ENCODE assay signal across 18 mouse cellular contexts in the genomic region with DNA sequence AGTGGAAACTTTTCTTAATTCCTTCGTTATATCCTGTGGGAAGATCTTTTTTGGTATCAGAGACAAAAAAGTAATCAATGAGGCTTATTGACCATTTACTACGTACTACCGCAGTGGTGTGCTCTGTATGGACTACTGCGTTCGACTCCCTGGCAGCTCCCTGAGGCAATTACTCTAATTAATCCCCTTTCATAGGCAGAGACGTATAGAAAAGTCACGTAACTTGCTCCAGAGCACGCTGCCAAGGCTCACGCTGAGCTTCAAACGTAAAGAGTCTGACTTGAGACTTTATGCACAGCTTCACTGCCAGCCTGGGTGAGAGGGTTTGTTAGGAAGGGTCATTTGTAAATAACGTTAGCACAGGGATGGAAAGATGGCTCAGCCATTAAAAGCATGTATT. TPM values are rescaled to one million over a fixed set of nuclear protein-coding genes. Genes with fewer than 3 reads are reported as not detected.
A peak's percentile ranks its signal among the peaks of the same experiment; 100 is the strongest.
DNase-seq lines count a peak whose midpoint lies in the region; ATAC-seq lines count a peak whose summit lies in the region.
"Had no signal": no experiment of that assay in that cellular context is flagged by ENCODE, and none has a peak within 500 bp of the region (broad histone marks: within the 10 kb centered on the region; RNA-seq: fewer than 3 reads in every experiment).

No protein-coding gene starts in this region.

- no peak for DNase-seq in forebrain, embryonic 10.5 days (ENCODE audit: extremely low spot score, low spot score)
- DNase-seq in forebrain, embryonic 14.5 days (ENCODE audit: low spot score): peak; percentile 60
- peak; percentile 6 for DNase-seq in retina, postnatal 1 day
- no peak for DNase-seq in retina, embryonic 14.5 days (ENCODE audit: low spot score)
- no peak for DNase-seq in right cerebral cortex, postnatal 10 days (ENCODE audit: low spot score in 2 of 2)
- DNase-seq: adrenal gland, adult 2 months; adrenal gland, postnatal 10 days; adrenal gland, postnatal 25 days; cerebellum, adult 11-12 months; cerebellum, adult 2 months; cerebellum, adult 9-10 months; cerebellum, postnatal 10 days; cerebellum, postnatal 25 days had no signal

- 17% methylated on average over 11 of the region's 11 CpGs for WGBS in forebrain, embryonic 12.5 days
- 26% methylated on average over 11 of the region's 11 CpGs for WGBS in forebrain, embryonic 10.5 days
- WGBS in forebrain, embryonic 14.5 days: 4% methylated on average over 11 of the region's 11 CpGs
- 11% methylated on average over 11 of the region's 11 CpGs for WGBS in forebrain, embryonic 16.5 days

- no peak overlapping the region for H3K4me2 ChIP-seq in forebrain, embryonic 12.5 days
- no peak overlapping the region for H3K4me2 ChIP-seq in forebrain, embryonic 14.5 days (ENCODE audit: low read length)
- no peak overlapping the region for H3K4me2 ChIP-seq in forebrain, embryonic 16.5 days (ENCODE audit: low read length)
- H3K4me2 ChIP-seq: embryonic facial prominence, embryonic 12.5 days had no signal

- H3K4me3 ChIP-seq in forebrain, embryonic 12.5 days (replicated peaks): no peak overlapping the region
- no peak overlapping the region for H3K4me3 ChIP-seq in forebrain, embryonic 10.5 days
- H3K4me3 ChIP-seq in forebrain, embryonic 14.5 days (ENCODE audit: low read depth, low read length): no peak overlapping the region
- H3K4me3 ChIP-seq in forebrain, embryonic 16.5 days (replicated peaks; ENCODE audit: low read length): no peak overlapping the region
- H3K4me3 ChIP-seq: embryonic facial prominence, embryonic 10.5 days; embryonic facial prominence, embryonic 12.5 days had no signal

- H3K27me3 ChIP-seq in forebrain, embryonic 12.5 days: no peaks in the 10 kb centered on the region
- H3K27me3 ChIP-seq in forebrain, embryonic 10.5 days (ENCODE audit: poor library complexity, severe bottlenecking): no peaks in the 10 kb centered on the region
- no peaks in the 10 kb centered on the region for H3K27me3 ChIP-seq in forebrain, embryonic 14.5 days (replicated peaks; ENCODE audit: control insufficient read depth, insufficient read depth, low read length)
- no peaks in the 10 kb centered on the region for H3K27me3 ChIP-seq in forebrain, embryonic 16.5 days (replicated peaks; ENCODE audit: control insufficient read depth, insufficient read depth, low read length)
- H3K27me3 ChIP-seq: embryonic facial prominence, embryonic 12.5 days had no signal

- ATAC-seq in forebrain, embryonic 12.5 days (ENCODE audit: low FRiP score): peak; percentile 60; the same call in 1 of the 2 replicates
- ATAC-seq in forebrain, embryonic 14.5 days: no peak
- no peak for ATAC-seq in forebrain, embryonic 16.5 days

- H3K36me3 ChIP-seq in forebrain, embryonic 12.5 days (replicated peaks): no peaks in the 10 kb centered on the region
- no peaks in the 10 kb centered on the region for H3K36me3 ChIP-seq in forebrain, embryonic 10.5 days (replicated peaks)
- no peaks in the 10 kb centered on the region for H3K36me3 ChIP-seq in forebrain, embryonic 14.5 days (ENCODE audit: control insufficient read depth, insufficient read depth, low read length)
- no peaks in the 10 kb centered on the region for H3K36me3 ChIP-seq in forebrain, embryonic 16.5 days (ENCODE audit: control insufficient read depth, insufficient read depth)
- H3K36me3 ChIP-seq: embryonic facial prominence, embryonic 10.5 days; embryonic facial prominence, embryonic 12.5 days had no signal

- H3K9ac ChIP-seq in forebrain, embryonic 12.5 days: no peak overlapping the region
- H3K9ac ChIP-seq in forebrain, embryonic 14.5 days (ENCODE audit: low read length): no peak overlapping the region
- no peak overlapping the region for H3K9ac ChIP-seq in forebrain, embryonic 16.5 days (replicated peaks; ENCODE audit: low read depth, low read length)
- H3K9ac ChIP-seq: embryonic facial prominence, embryonic 12.5 days had no signal

- no peak overlapping the region for H3K27ac ChIP-seq in forebrain, embryonic 12.5 days
- no peak overlapping the region for H3K27ac ChIP-seq in forebrain, embryonic 10.5 days
- no peak overlapping the region for H3K27ac ChIP-seq in forebrain, embryonic 14.5 days (ENCODE audit: low read depth, low read length)
- no peak overlapping the region for H3K27ac ChIP-seq in forebrain, embryonic 16.5 days (ENCODE audit: low read length)
- H3K27ac ChIP-seq: embryonic facial prominence, embryonic 10.5 days; embryonic facial prominence, embryonic 12.5 days had no signal

- 0 out of 2 replicates have a peak, but pooled peaks cover 2% of the 10 kb centered on the region for H3K4me1 ChIP-seq in forebrain, embryonic 12.5 days
- H3K4me1 ChIP-seq in forebrain, embryonic 10.5 days: peaks cover 36% of the 10 kb centered on the region
- H3K4me1 ChIP-seq in forebrain, embryonic 14.5 days (ENCODE audit: control insufficient read depth, insufficient read depth, low read length): no peaks in the 10 kb centered on the region; the same call in 1 of the 2 replicates
- H3K4me1 ChIP-seq in forebrain, embryonic 16.5 days (replicated peaks; ENCODE audit: control insufficient read depth, insufficient read depth, low read length): peaks cover 6% of the 10 kb centered on the region; the same call in 1 of the 2 replicates
- H3K4me1 ChIP-seq: embryonic facial prominence, embryonic 12.5 days had no signal

- H3K9me3 ChIP-seq in forebrain, embryonic 12.5 days: no peaks in the 10 kb centered on the region
- no peaks in the 10 kb centered on the region for H3K9me3 ChIP-seq in forebrain, embryonic 10.5 days
- H3K9me3 ChIP-seq in forebrain, embryonic 14.5 days (replicated peaks; ENCODE audit: control insufficient read depth, low read length): no peaks in the 10 kb centered on the region
- no peaks in the 10 kb centered on the region for H3K9me3 ChIP-seq in forebrain, embryonic 16.5 days (ENCODE audit: control insufficient read depth, low read length)
- H3K9me3 ChIP-seq: embryonic facial prominence, embryonic 10.5 days; embryonic facial prominence, embryonic 12.5 days had no signal

RNA-seq across cellular contexts. Expression of gene Klhl5, which starts 7.3 kb away (rescaled TPM):
- polyA plus RNA-seq in forebrain, embryonic 12.5 days (2016; fragmentation: Nextera tagmentation; extraction: Ambion mirVana): 47.1 and 47.6 TPM in 2 replicates
- 21.5 and 21.8 TPM in 2 replicates for polyA plus RNA-seq in forebrain, embryonic 10.5 days (2016; fragmentation: Nextera tagmentation; extraction: Ambion mirVana)
- 42.3 and 47.0 TPM in 2 replicates for polyA plus RNA-seq in forebrain, embryonic 14.5 days (2014; fragmentation: Nextera tagmentation; extraction: Ambion mirVana)
- 63.5 and 67.3 TPM in 2 replicates for polyA plus RNA-seq in forebrain, embryonic 16.5 days (2015; fragmentation: Nextera tagmentation; extraction: Ambion mirVana)

RNA-seq across cellular contexts. Expression of gene Tmem156, which starts 8.1 kb away (rescaled TPM):
- polyA plus RNA-seq in forebrain, embryonic 12.5 days (2016; fragmentation: Nextera tagmentation; extraction: Ambion mirVana): 0.27 TPM in 1 of 2 replicates, not detected in the other
- not detected in 2 replicates for polyA plus RNA-seq in forebrain, embryonic 10.5 days (2016; fragmentation: Nextera tagmentation; extraction: Ambion mirVana)
- polyA plus RNA-seq in forebrain, embryonic 14.5 days (2014; fragmentation: Nextera tagmentation; extraction: Ambion mirVana): 0.10 and 0.22 TPM in 2 replicates
- 0.22 TPM in 1 of 2 replicates, not detected in the other for polyA plus RNA-seq in forebrain, embryonic 16.5 days (2015; fragmentation: Nextera tagmentation; extraction: Ambion mirVana)
- polyA plus RNA-seq: adrenal gland, adult 2 months; C2C12; embryonic facial prominence, embryonic 12.5 days had no signal

Comparison
In these comparisons a context has a peak if more than half of its experiments do, and no peak if none do; other contexts are left out.
1. DNase-seq: peak in forebrain, embryonic 14.5 days (single experiment) and retina, postnatal 1 day (single experiment); none in forebrain, embryonic 10.5 days (single experiment), retina, embryonic 14.5 days (single experiment) and right cerebral cortex, postnatal 10 days (0 of 2).